Mouse (Mus musculus) ES-Bruce4 (cell line): ENCODE results near the gene Lmbrd2.

Experiments used
- CTCF ChIP-seq: IDR thresholded peaks from one replicate; pipeline ENCODE4 v1.8.1; 2011; ENCODE audit warnings: low read depth, low read length
- EP300 ChIP-seq: IDR thresholded peaks from 2 replicates; pipeline ENCODE4 v1.6.1; 2011; ENCODE audit warnings: low read depth, low read length; ENCODE audit not compliant: insufficient read depth
- POLR2A ChIP-seq: IDR thresholded peaks from one replicate; pipeline ENCODE4 v1.8.1; 2011; ENCODE audit warnings: low read length; ENCODE audit not compliant: insufficient read depth

DNA sequence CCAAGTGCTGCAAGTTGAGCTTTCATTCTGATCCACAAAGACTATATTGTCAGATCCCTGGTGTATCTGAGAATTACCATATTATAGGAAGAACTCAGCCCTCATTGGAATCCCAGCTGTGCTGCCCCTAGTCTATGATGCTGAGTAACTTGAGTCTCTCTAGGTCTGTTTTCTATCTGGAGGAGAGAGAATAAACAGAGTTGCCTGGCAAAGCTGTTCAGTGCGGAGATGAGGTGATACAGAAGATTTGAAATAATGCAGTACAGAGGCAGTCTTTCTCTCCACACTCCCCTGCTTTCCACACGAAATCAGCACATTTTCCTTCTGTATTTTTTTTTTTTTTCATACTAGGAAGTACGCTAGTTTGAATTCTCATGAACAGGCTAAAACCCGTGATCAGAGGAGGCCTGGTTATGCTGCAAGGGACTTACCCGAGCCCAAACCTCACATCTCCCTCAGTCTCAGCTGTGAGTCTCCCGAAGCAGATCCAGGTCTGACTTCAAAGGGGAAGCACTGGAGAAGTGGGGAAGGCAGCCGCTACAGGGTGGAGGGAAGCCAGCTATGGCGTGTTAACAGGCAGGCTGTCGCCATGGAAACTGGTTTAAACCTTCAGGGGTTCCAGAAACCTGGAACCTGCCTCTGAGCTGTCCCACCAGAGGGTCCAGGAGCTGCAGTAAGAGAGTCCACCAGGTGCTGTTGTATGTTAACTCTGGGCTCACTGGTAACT is 9.4 kb upstream of the Lmbrd2 start:
- TF ChIP-seq EP300, result no peak
- TF ChIP-seq POLR2A, result no peak
- no peak for TF ChIP-seq CTCF
